Mouse (Mus musculus) bone marrow, adult 2 months (tissue): ENCODE measurements around the gene Slfn5. TPM values are rescaled to one million over a fixed set of nuclear protein-coding genes. Genes with fewer than 3 reads are reported as not detected.

Experiments used
- H3K27ac ChIP-seq: fragments of 200-500 bp; 2 replicates; pipeline ENCODE4 v1.5.1; 2012; ENCODE audit warnings: low read depth, mild to moderate bottlenecking, control low read depth, inconsistent platforms, low read length; ENCODE audit not compliant: control insufficient read depth, poor library complexity, insufficient read depth
- H3K4me1 ChIP-seq: fragments of 200-500 bp; 2 replicates; pipeline ENCODE4 v1.6.1; 2011; ENCODE audit warnings: low read length; ENCODE audit not compliant: control insufficient read depth, insufficient read depth
- H3K4me3 ChIP-seq: fragments of 200-500 bp; replicated peaks from 2 replicates; pipeline ENCODE3; 2011; ENCODE audit warnings: mild to moderate bottlenecking, low read depth, low read length, control low read depth; ENCODE audit not compliant: control insufficient read depth
- CTCF ChIP-seq: fragments of 200-500 bp; IDR thresholded peaks from 2 replicates; pipeline ENCODE4 v1.5.1; 2011; ENCODE audit warnings: low read length, control low read depth; ENCODE audit not compliant: control insufficient read depth, insufficient read depth
- POLR2A ChIP-seq: fragments of 200-500 bp; IDR thresholded peaks from 2 replicates; pipeline ENCODE4 v1.6.1; 2011; ENCODE audit warnings: low read depth, mild to moderate bottlenecking, control low read depth, low read length, borderline replicate concordance; ENCODE audit not compliant: control insufficient read depth
- WGBS: fragments of 180-500 bp; shearing (Covaris S2); methylation state at CpG from one replicate; pipeline ENCODE4 v1.1.7; 2018; 5-methylcytosine and 5-hydroxymethylcytosine counted together
- polyA plus RNA-seq: library from polyadenylated mRNA; stranded (reverse); fragments of >200 nt; gene quantifications from 2 replicates; pipeline ENCODE4 v1.2.4, GENCODE M21; 2011; ENCODE audit warnings: low replicate concordance; ENCODE audit not compliant: missing spikeins, insufficient read depth, insufficient read length

The Slfn5 gene
- polyA plus RNA-seq, 1 experiment = 17.1 TPM

GRCm38 (mm10) chr11:82933186-82933585 is 18.0 kb upstream of the Slfn5 start:
- 1% methylated on average over 29 of the region's 29 CpGs for WGBS
- no peak overlapping the region for H3K4me3 ChIP-seq
- no peaks in the 10 kb centered on the region; the same call in 1 of the 2 replicates for H3K4me1 ChIP-seq
- H3K27ac ChIP-seq = no peak overlapping the region
- no peak for TF ChIP-seq CTCF
- no peak for TF ChIP-seq POLR2A

GRCm38 (mm10) chr11:82943336-82943735 is 7.8 kb upstream of the Slfn5 start:
- no peak overlapping the region for H3K27ac ChIP-seq
- 76% methylated on average over 6 of the region's 6 CpGs for WGBS

GRCm38 (mm10) chr11:82945636-82946035 is 5.5 kb upstream of the Slfn5 start:
- TF ChIP-seq CTCF (no peak), POLR2A (no peak)
- 61% methylated on average over 2 of the region's 2 CpGs for WGBS
- no peak overlapping the region for H3K4me3 ChIP-seq
- no peaks in the 10 kb centered on the region; the same call in 1 of the 2 replicates for H3K4me1 ChIP-seq
- no peak overlapping the region for H3K27ac ChIP-seq

More at GRCm38 (mm10) chr11:82943336-82943735, 7.8 kb upstream of the Slfn5 start:
- no peak for TF ChIP-seq POLR2A
- TF ChIP-seq CTCF = no peak
- no peaks in the 10 kb centered on the region; the same call in 1 of the 2 replicates for H3K4me1 ChIP-seq
- no peak overlapping the region for H3K4me3 ChIP-seq

- Histone ChIP-seq H3K4me3 (no peak overlapping the region), H3K4me1 (no peaks in the 10 kb centered on the region; the same call in 1 of the 2 replicates), H3K27ac (no peak overlapping the region)
- TF ChIP-seq CTCF (no peak), POLR2A (no peak)
- 48% methylated on average over 4 of the region's 4 CpGs for WGBS
Measured at GRCm38 (mm10) chr11:82947457-82947856, 3.7 kb upstream of the Slfn5 start.

- Histone ChIP-seq H3K4me1 (no peaks in the 10 kb centered on the region; the same call in 1 of the 2 replicates), H3K27ac (no peak overlapping the region), H3K4me3 (no peak overlapping the region)
- no peak for TF ChIP-seq POLR2A
- no peak for TF ChIP-seq CTCF
- 69% methylated on average over 9 of the region's 9 CpGs for WGBS
Measured at GRCm38 (mm10) chr11:82949036-82949435, 2.1 kb upstream of the Slfn5 start.

GRCm38 (mm10) chr11:82951865-82952611 is 889 bp downstream of the Slfn5 start:
- H3K27ac ChIP-seq = peak overlapping the region; percentile 71

GRCm38 (mm10) chr11:82952612-82953542 is 1.7 kb downstream of the Slfn5 start:
- WGBS = 14% methylated on average over 9 of the region's 9 CpGs
- TF ChIP-seq POLR2A = no peak
- no peak for TF ChIP-seq CTCF
- Histone ChIP-seq H3K27ac (peak overlapping the region; percentile 71), H3K4me1 (no peaks in the 10 kb centered on the region), H3K4me3 (peak overlapping the region; percentile 45)

More at GRCm38 (mm10) chr11:82951865-82952611, 889 bp downstream of the Slfn5 start:
- WGBS = under 1% methylated on average over 28 of the region's 28 CpGs
- H3K4me1 ChIP-seq = no peaks in the 10 kb centered on the region; the same call in 1 of the 2 replicates
- peak overlapping the region; percentile 45 for H3K4me3 ChIP-seq
- TF ChIP-seq POLR2A (no peak), CTCF (no peak)

- Histone ChIP-seq H3K27ac (no peak overlapping the region), H3K4me3 (no peak overlapping the region), H3K4me1 (no peaks in the 10 kb centered on the region)
- TF ChIP-seq CTCF = no peak
- no peak for TF ChIP-seq POLR2A
- 69% methylated on average over 6 of the region's 6 CpGs for WGBS
Measured at GRCm38 (mm10) chr11:82954631-82955030, 3.5 kb downstream of the Slfn5 start.
